Mouse (Mus musculus): Measurements from ENCODE around the gene Pole4. TPM values are rescaled to one million over a fixed set of nuclear protein-coding genes. Genes with fewer than 3 reads are reported as not detected.
A peak's percentile ranks its signal among the peaks of the same experiment; 100 is the strongest.

Gene Pole4
- polyA plus RNA-seq, 1 experiment from 2014 or later = 126 TPM

GRCm38 (mm10) chr6:82728635-82729034 lies 23.5 kb upstream of the Pole4 start:
- Histone ChIP-seq H3K9me3 (ENCODE audit: control insufficient read depth, low read depth, low read length) (no peaks in the 10 kb centered on the region), H3K4me2 (replicated peaks; ENCODE audit: low read depth, low read length) (no peak overlapping the region), H3K9ac (replicated peaks; ENCODE audit: low read depth, low read length) (no peak overlapping the region), H3K4me3 (ENCODE audit: low read depth, low read length) (no peak overlapping the region), H3K4me1 (ENCODE audit: control insufficient read depth, insufficient read depth, low read length) (peaks cover 4% of the 10 kb centered on the region; the same call in 1 of the 2 replicates), H3K36me3 (ENCODE audit: control insufficient read depth, insufficient read depth, low read length) (peaks cover 45% of the 10 kb centered on the region), H3K27me3 (ENCODE audit: control insufficient read depth, insufficient read depth, low read length) (no peaks in the 10 kb centered on the region), H3K27ac (ENCODE audit: low read length) (no peak overlapping the region)
- 92% methylated on average over 21 of the region's 21 CpGs for WGBS
- ATAC-seq (ENCODE audit: insufficient number of reproducible peaks, insufficient read depth, low FRiP score, low read depth) = no peak

- H3K9ac ChIP-seq (replicated peaks; ENCODE audit: low read depth, low read length) = no peak overlapping the region
- no peak overlapping the region for H3K4me3 ChIP-seq (ENCODE audit: low read depth, low read length)
- WGBS = 95% methylated on average over 13 of the region's 13 CpGs
- ATAC-seq (ENCODE audit: insufficient number of reproducible peaks, insufficient read depth, low FRiP score, low read depth) = no peak
- no peak overlapping the region for H3K27ac ChIP-seq (ENCODE audit: low read length)
- H3K9me3 ChIP-seq (ENCODE audit: control insufficient read depth, low read depth, low read length) = no peaks in the 10 kb centered on the region
- no peak overlapping the region for H3K4me2 ChIP-seq (replicated peaks; ENCODE audit: low read depth, low read length)
- peaks cover 41% of the 10 kb centered on the region for H3K36me3 ChIP-seq (ENCODE audit: control insufficient read depth, insufficient read depth, low read length)
- H3K4me1 ChIP-seq (ENCODE audit: control insufficient read depth, insufficient read depth, low read length) = peaks cover 12% of the 10 kb centered on the region
- H3K27me3 ChIP-seq (ENCODE audit: control insufficient read depth, insufficient read depth, low read length) = no peaks in the 10 kb centered on the region
Observed at GRCm38 (mm10) chr6:82727206-82727605, 22.0 kb upstream of the Pole4 start.

- ATAC-seq (ENCODE audit: insufficient number of reproducible peaks, insufficient read depth, low FRiP score, low read depth) = peak; percentile 67; the same call in 1 of the 2 replicates
- Histone ChIP-seq H3K36me3 (ENCODE audit: control insufficient read depth, insufficient read depth, low read length) (peaks cover 12% of the 10 kb centered on the region), H3K4me2 (replicated peaks; ENCODE audit: low read depth, low read length) (no peak overlapping the region), H3K4me1 (ENCODE audit: control insufficient read depth, insufficient read depth, low read length) (peaks cover 12% of the 10 kb centered on the region), H3K9me3 (ENCODE audit: control insufficient read depth, low read depth, low read length) (no peaks in the 10 kb centered on the region), H3K27ac (ENCODE audit: low read length) (peak overlapping the region; percentile 75; the same call in 1 of the 2 replicates), H3K9ac (replicated peaks; ENCODE audit: low read depth, low read length) (no peak overlapping the region), H3K4me3 (ENCODE audit: low read depth, low read length) (no peak overlapping the region), H3K27me3 (ENCODE audit: control insufficient read depth, insufficient read depth, low read length) (no peaks in the 10 kb centered on the region)
- 24% methylated on average over 5 of the region's 5 CpGs for WGBS
Observed at GRCm38 (mm10) chr6:82723321-82723720, 18.2 kb upstream of the Pole4 start.

GRCm38 (mm10) chr6:82716126-82716525 lies 11.0 kb upstream of the Pole4 start:
- no peaks in the 10 kb centered on the region for H3K27me3 ChIP-seq (ENCODE audit: control insufficient read depth, insufficient read depth, low read length)
- H3K4me3 ChIP-seq (ENCODE audit: low read depth, low read length) = no peak overlapping the region
- H3K9me3 ChIP-seq (ENCODE audit: control insufficient read depth, low read depth, low read length) = no peaks in the 10 kb centered on the region
- H3K9ac ChIP-seq (replicated peaks; ENCODE audit: low read depth, low read length) = no peak overlapping the region
- ATAC-seq (ENCODE audit: insufficient number of reproducible peaks, insufficient read depth, low FRiP score, low read depth) = no peak
- H3K4me1 ChIP-seq (ENCODE audit: control insufficient read depth, insufficient read depth, low read length) = 0 out of 2 replicates have a peak, but pooled peaks cover 3% of the 10 kb centered on the region
- H3K27ac ChIP-seq (ENCODE audit: low read length) = peak overlapping the region; percentile 79; the same call in 1 of the 2 replicates
- H3K36me3 ChIP-seq (ENCODE audit: control insufficient read depth, insufficient read depth, low read length) = no peaks in the 10 kb centered on the region
- 66% methylated on average over 4 of the region's 4 CpGs for WGBS
- no peak overlapping the region for H3K4me2 ChIP-seq (replicated peaks; ENCODE audit: low read depth, low read length)

- no peak overlapping the region for H3K9ac ChIP-seq (replicated peaks; ENCODE audit: low read depth, low read length)
- no peak overlapping the region for H3K4me2 ChIP-seq (replicated peaks; ENCODE audit: low read depth, low read length)
- WGBS = 56% methylated on average over 3 of the region's 3 CpGs
- H3K9me3 ChIP-seq (ENCODE audit: control insufficient read depth, low read depth, low read length) = no peaks in the 10 kb centered on the region
- peak overlapping the region; percentile 79 for H3K27ac ChIP-seq (ENCODE audit: low read length)
- H3K4me3 ChIP-seq (ENCODE audit: low read depth, low read length) = no peak overlapping the region
- peak; percentile 80; the same call in 1 of the 2 replicates for ATAC-seq (ENCODE audit: insufficient number of reproducible peaks, insufficient read depth, low FRiP score, low read depth)
- no peaks in the 10 kb centered on the region for H3K27me3 ChIP-seq (ENCODE audit: control insufficient read depth, insufficient read depth, low read length)
- 0 out of 2 replicates have a peak, but pooled peaks cover 3% of the 10 kb centered on the region for H3K4me1 ChIP-seq (ENCODE audit: control insufficient read depth, insufficient read depth, low read length)
- no peaks in the 10 kb centered on the region for H3K36me3 ChIP-seq (ENCODE audit: control insufficient read depth, insufficient read depth, low read length)
Observed at GRCm38 (mm10) chr6:82715653-82716052, 10.5 kb upstream of the Pole4 start.

GRCm38 (mm10) chr6:82715253-82715652 lies 10.1 kb upstream of the Pole4 start:
- Histone ChIP-seq H3K36me3 (ENCODE audit: control insufficient read depth, insufficient read depth, low read length) (no peaks in the 10 kb centered on the region), H3K4me1 (ENCODE audit: control insufficient read depth, insufficient read depth, low read length) (0 out of 2 replicates have a peak, but pooled peaks cover 3% of the 10 kb centered on the region), H3K4me3 (ENCODE audit: low read depth, low read length) (no peak overlapping the region), H3K27me3 (ENCODE audit: control insufficient read depth, insufficient read depth, low read length) (no peaks in the 10 kb centered on the region), H3K4me2 (replicated peaks; ENCODE audit: low read depth, low read length) (no peak overlapping the region), H3K9ac (replicated peaks; ENCODE audit: low read depth, low read length) (no peak overlapping the region), H3K27ac (ENCODE audit: low read length) (peak overlapping the region; percentile 79), H3K9me3 (ENCODE audit: control insufficient read depth, low read depth, low read length) (no peaks in the 10 kb centered on the region)
- WGBS = 63% methylated on average over 6 of the region's 6 CpGs
- ATAC-seq (ENCODE audit: insufficient number of reproducible peaks, insufficient read depth, low FRiP score, low read depth) = peak; percentile 23; the same call in 1 of the 2 replicates

- Histone ChIP-seq H3K36me3 (ENCODE audit: control insufficient read depth, insufficient read depth, low read length) (no peaks in the 10 kb centered on the region), H3K4me1 (ENCODE audit: control insufficient read depth, insufficient read depth, low read length) (0 out of 2 replicates have a peak, but pooled peaks cover 3% of the 10 kb centered on the region), H3K9ac (replicated peaks; ENCODE audit: low read depth, low read length) (no peak overlapping the region), H3K27ac (ENCODE audit: low read length) (peak overlapping the region; percentile 79), H3K4me2 (replicated peaks; ENCODE audit: low read depth, low read length) (no peak overlapping the region), H3K4me3 (ENCODE audit: low read depth, low read length) (no peak overlapping the region), H3K9me3 (ENCODE audit: control insufficient read depth, low read depth, low read length) (no peaks in the 10 kb centered on the region), H3K27me3 (ENCODE audit: control insufficient read depth, insufficient read depth, low read length) (no peaks in the 10 kb centered on the region)
- 61% methylated on average over 5 of the region's 5 CpGs for WGBS
- no peak for ATAC-seq (ENCODE audit: insufficient number of reproducible peaks, insufficient read depth, low FRiP score, low read depth)
Observed at GRCm38 (mm10) chr6:82714841-82715240, 9.7 kb upstream of the Pole4 start.

GRCm38 (mm10) chr6:82714243-82714642 lies 9.1 kb upstream of the Pole4 start:
- Histone ChIP-seq H3K36me3 (ENCODE audit: control insufficient read depth, insufficient read depth, low read length) (no peaks in the 10 kb centered on the region), H3K4me3 (ENCODE audit: low read depth, low read length) (no peak overlapping the region), H3K27ac (ENCODE audit: low read length) (0 out of 2 replicates have a peak overlapping the region, but pooled peaks have one; percentile 52), H3K9ac (replicated peaks; ENCODE audit: low read depth, low read length) (no peak overlapping the region), H3K27me3 (ENCODE audit: control insufficient read depth, insufficient read depth, low read length) (no peaks in the 10 kb centered on the region), H3K9me3 (ENCODE audit: control insufficient read depth, low read depth, low read length) (no peaks in the 10 kb centered on the region), H3K4me2 (replicated peaks; ENCODE audit: low read depth, low read length) (no peak overlapping the region), H3K4me1 (ENCODE audit: control insufficient read depth, insufficient read depth, low read length) (0 out of 2 replicates have a peak, but pooled peaks cover 3% of the 10 kb centered on the region)
- WGBS = 16% methylated on average over 3 of the region's 3 CpGs
- no peak for ATAC-seq (ENCODE audit: insufficient number of reproducible peaks, insufficient read depth, low FRiP score, low read depth)

GRCm38 (mm10) chr6:82707742-82708141 lies 2.6 kb upstream of the Pole4 start:
- Histone ChIP-seq H3K9ac (replicated peaks; ENCODE audit: low read depth, low read length) (no peak overlapping the region), H3K36me3 (ENCODE audit: control insufficient read depth, insufficient read depth, low read length) (no peaks in the 10 kb centered on the region), H3K9me3 (ENCODE audit: control insufficient read depth, low read depth, low read length) (no peaks in the 10 kb centered on the region), H3K27me3 (ENCODE audit: control insufficient read depth, insufficient read depth, low read length) (no peaks in the 10 kb centered on the region), H3K4me1 (ENCODE audit: control insufficient read depth, insufficient read depth, low read length) (no peaks in the 10 kb centered on the region), H3K4me3 (ENCODE audit: low read depth, low read length) (no peak overlapping the region), H3K27ac (ENCODE audit: low read length) (no peak overlapping the region), H3K4me2 (replicated peaks; ENCODE audit: low read depth, low read length) (no peak overlapping the region)
- no peak for ATAC-seq (ENCODE audit: insufficient number of reproducible peaks, insufficient read depth, low FRiP score, low read depth)
- WGBS = 77% methylated on average over 3 of the region's 3 CpGs
